Mouse (Mus musculus) mouse embryonic stem cell (cell line): ENCODE results near the gene Zfp2.

Experiments used
- in situ Hi-C, 2 experiments: fragments of 300-500 bp; cut with MboI; formaldehyde crosslinking; loops; 1 replicate in 1 of 2; 3 replicates in 1 of 2; pipeline ENCODE4 v1.14.3; 2019 to 2020; ENCODE audit warnings: low sequenced_read_pairs in 2 of 2, low pct_unique_long_range_greater_than_20kb in 1 of 2, mixed read lengths in 1 of 2; ENCODE audit not compliant: unreplicated experiment in 1 of 2

Zfp2 gene

GRCm38 (mm10) chr11:50886933-50887293 is 29.1 kb downstream of the Zfp2 start:
- in situ Hi-C loops, result no loop called here

DNA sequence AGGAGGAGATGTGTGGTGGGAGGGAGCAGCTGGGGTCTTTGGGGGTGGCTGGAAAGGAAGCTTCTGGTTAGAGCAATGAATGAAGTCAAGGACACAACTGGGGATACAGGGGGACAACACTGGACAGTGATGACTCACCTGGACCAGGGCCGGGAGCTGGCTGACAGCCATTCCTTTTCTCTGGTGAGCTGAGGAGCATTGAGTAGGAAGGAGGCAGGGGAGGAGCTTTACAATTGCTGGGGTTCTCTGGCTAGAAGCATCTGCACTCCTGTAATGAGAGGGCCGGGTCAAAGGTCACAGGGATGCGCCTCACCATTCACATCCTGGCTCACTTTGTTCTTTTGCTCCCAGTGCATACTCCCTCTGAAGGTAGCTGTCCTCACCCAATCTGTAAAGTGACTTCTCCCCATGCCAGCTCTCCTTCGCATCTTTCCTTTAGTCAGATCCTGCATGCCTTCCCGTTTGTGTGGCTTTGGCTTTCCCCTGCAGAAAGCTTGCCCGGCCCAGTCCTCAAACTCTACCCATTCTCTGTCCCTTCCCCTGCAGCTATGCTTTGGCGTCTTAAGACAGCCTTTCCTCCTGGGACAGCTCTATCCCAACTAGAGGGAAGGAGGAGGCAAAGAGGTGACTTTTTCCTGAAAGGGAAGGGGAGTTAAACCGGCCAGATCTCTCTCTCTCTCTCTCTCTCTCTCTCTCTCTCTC is 29.6 kb downstream of the Zfp2 start:
- in situ Hi-C loops, result no loop called here

DNA sequence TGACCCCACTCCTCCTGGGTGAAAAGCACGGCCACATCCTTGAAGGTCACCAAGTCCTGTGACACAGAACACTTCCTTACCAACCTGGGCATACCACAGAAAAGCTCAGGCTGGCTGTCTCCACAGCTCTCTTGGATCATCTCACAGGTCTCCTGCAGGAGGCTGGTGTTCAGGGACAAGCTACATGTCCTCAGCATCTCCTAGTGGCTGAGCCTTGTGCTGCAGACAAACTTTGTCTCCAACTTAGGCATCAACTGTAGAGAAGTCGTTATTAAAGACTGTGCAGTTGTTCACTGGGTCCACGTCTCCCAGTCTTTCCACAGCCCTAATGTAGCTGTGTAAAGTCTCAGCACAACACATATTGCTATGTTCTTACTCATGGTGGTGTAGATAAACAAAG is 32.2 kb downstream of the Zfp2 start:
- in situ Hi-C loops, result no loop called here

DNA sequence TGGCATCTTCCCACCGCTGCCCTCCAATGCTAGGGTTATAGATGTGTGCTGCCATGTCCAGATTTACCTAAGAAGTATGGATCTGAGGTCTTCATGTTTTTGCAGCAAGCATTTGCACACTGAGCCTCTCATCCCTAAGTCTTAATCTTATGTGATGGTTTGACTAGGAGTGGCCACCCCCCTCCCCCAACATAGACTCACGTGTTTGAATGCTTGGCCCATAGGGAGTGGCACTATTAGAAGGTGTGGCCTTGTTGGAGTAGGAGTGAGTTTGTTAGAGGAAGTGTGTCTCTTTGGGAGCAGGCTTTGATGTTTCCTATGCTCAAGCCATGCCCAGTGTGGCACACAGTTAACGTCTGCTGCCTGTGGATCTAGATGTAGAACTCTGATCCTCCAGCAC is 37.3 kb downstream of the Zfp2 start:
- in situ Hi-C loops, result no loop called here

DNA sequence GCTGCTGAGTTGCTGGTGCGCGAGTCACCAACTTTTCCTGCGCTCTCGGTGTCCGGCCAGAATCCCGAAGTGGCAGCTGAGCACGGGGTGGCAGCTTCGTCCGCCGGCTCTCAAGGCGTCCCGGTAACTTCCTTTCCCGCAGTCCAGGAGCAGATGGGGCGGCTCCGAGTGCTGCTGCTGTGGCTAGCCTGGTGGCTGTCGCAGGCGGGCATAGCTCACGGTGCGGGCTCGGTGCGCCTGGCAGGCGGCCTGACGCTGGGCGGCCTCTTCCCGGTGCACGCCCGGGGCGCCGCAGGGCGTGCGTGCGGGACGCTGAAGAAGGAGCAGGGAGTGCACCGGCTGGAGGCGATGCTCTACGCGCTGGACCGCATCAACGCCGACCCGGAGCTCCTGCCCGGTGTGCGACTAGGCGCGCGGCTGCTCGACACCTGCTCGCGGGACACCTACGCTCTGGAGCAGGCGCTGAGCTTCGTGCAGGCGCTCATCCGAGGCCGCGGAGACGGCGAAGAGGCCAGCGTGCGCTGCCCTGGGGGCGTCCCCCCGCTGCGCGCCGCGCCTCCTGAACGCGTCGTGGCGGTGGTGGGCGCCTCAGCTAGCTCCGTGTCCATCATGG is 64.9 kb downstream of the Zfp2 start:
- in situ Hi-C loops, result no loop called here

DNA sequence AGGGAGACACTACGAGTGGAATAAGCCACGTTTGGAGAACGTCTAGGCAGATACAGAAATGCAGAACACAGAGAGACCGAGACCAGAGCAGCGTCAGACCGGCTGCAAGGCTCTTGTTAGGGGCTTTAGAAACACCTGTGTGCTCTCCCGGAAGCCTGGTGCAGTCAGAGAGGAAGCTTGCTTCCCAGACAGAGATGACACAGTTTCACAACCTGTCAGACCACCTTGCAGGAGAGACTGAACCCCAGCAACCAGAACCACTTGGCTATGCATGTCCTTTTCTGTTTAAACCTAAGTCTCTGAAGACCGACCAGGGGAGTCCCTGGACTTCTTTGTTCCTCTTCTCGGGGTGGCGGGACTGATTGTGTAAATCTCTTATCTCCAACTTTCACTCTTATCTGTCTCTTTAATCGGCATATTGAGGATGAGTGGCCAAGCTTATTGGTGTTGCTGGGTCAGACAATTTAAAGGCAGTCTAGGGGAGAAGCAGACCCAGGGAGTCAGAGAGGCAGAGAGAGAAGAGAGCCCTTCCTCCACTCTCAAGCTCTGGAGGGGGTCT is 65.7 kb downstream of the Zfp2 start, which contains the start of gene Grm6:
TSS of gene Grm6 (plus strand) at position 509 of the 559 bp plus-strand sequence.
- in situ Hi-C loops, result no loop called here

DNA sequence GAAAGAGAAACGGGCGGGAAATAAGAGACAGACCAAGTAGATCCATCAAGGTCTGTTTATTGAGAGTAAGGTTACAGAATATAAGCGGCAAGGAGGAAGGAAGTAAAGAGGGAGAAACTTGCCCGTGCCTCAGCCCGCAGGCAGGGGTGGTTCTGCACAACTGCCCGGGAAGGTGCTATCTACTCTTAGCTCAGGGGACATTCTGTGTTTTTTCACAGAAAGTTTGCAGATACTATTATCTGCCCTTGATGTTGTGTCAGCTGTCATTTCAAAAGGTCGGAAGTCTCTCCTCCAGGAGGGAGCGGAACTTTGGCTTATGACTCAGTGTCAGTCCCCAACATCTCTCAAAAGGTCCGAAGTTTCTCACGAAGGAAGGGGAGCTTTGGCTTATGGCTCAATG is 66.7 kb downstream of the Zfp2 start:
- in situ Hi-C loops, result no loop called here
